Mouse (Mus musculus) CH12.LX (cell line): ENCODE measurements around the gene Trim9.

Source experiments
- CHD1 ChIP-seq: IDR thresholded peaks from 2 replicates; pipeline ENCODE4 v1.6.1; 2012; ENCODE audit warnings: low read depth, low read length, improper control_type of control experiment, inconsistent platforms
- CTCF ChIP-seq, 2 experiments: IDR thresholded peaks in 1 of 2; conservative IDR thresholded peaks in 1 of 2; 2 replicates each; pipeline ENCODE4 v1.5.1; 2011 to 2012; ENCODE audit warnings: low read depth in 2 of 2, low read length in 2 of 2, improper control_type of control experiment in 1 of 2, inconsistent platforms in 1 of 2, mild to moderate bottlenecking in 1 of 2, moderate library complexity in 1 of 2
- KAT2A ChIP-seq: IDR thresholded peaks from 2 replicates; pipeline ENCODE4 v1.6.1; 2012; ENCODE audit warnings: low read length, improper control_type of control experiment, inconsistent platforms; ENCODE audit not compliant: insufficient replicate concordance
- POLR2A ChIP-seq: IDR thresholded peaks from 2 replicates; pipeline ENCODE4 v1.6.1; 2011; ENCODE audit warnings: low read depth, mild to moderate bottlenecking, improper control_type of control experiment, low read length
- ZMIZ1 ChIP-seq: IDR thresholded peaks from 2 replicates; pipeline ENCODE4 v1.6.1; 2012; ENCODE audit warnings: low read depth, mild to moderate bottlenecking, inconsistent platforms, low read length, improper control_type of control experiment
- ZNF384 ChIP-seq: IDR thresholded peaks from 2 replicates; pipeline ENCODE4 v1.6.1; 2012; ENCODE audit warnings: low read depth, low read length, improper control_type of control experiment, inconsistent platforms

DNA sequence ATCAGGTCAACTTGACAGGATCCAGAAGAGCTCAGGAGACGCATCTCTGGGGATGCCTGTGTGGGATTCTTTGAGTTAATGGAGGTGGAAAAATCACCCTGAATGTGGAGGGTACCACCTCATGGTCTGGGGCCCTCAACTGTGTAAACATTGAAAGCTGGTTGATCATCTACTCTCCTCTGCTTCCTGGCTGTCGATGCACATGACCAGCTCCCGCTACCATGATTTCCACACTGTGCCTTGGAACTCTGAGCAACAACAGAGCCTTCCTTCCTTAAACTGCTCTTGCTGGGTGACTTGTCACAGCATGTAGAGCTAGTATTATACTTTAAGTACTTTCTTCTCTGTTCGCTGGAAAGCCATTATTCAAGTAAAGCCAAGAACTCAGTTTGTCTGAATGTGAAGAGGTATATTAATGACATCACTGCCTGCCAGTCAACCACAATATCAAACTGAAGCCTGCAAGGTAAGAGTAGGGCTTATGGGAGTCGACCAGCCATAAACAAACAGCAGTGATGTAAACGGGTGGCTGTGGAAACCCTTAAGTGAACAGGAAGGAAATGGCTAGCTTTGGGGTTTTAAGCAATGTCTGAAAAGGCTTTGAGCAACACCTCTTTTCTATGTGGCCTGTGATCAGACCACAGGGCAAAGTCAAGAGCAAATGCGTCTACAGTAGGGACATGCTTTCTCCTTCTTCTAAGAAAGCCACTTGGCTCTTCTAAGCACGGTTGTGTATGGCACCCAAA lies 128.4 kb downstream of the Trim9 start:
- TF ChIP-seq CHD1 = no peak
- no peak for TF ChIP-seq ZMIZ1
- no peak for TF ChIP-seq ZNF384
- no peak for TF ChIP-seq CTCF (conservative IDR thresholded peaks at IDR 0.05 in 1 of 2, IDR thresholded peaks at IDR 0.05 in 1 of 2; ENCODE audit: low read depth in 2 of 2, low read length in 2 of 2)
- TF ChIP-seq KAT2A = no peak
- TF ChIP-seq POLR2A = no peak
